Mouse (Mus musculus) megakaryocyte, embryonic 14.5 days (primary cell): ENCODE data around the gene Gm37240.

Experiments used
- FLI1 ChIP-seq: IDR thresholded peaks from 2 replicates; pipeline ENCODE4 v1.6.1; 2012; ENCODE audit warnings: low read length, inconsistent platforms, mixed read lengths
- GATA1 ChIP-seq: IDR thresholded peaks from 3 replicates; pipeline ENCODE4 v1.6.1; 2012; ENCODE audit warnings: mixed read lengths, low read length, inconsistent platforms, borderline replicate concordance

GRCm38 (mm10) chr3:85421403-85421802 lies 465.9 kb downstream of the Gm37240 start:
- TF ChIP-seq GATA1 (no peak), FLI1 (no peak)
